Mouse (Mus musculus) layer of hippocampus, postnatal 14 days (tissue): ENCODE results near the gene Tmtc2. TPM values are rescaled to one million over a fixed set of nuclear protein-coding genes. Genes with fewer than 3 reads are reported as not detected.

Experiments used
- DNase-seq, 2 experiments: peaks; one replicate each; pipeline ENCODE4 v3.0.0; 2021 to 2022; ENCODE audit warnings: low spot score in 2 of 2, mixed read lengths in 1 of 2
- long read RNA-seq, 2 experiments: library from polyadenylated mRNA; stranded (forward); transcript quantifications; one replicate each; pipeline ENCODE4 v2.0.0; 2021
- total RNA-seq, 2 experiments: library from RNA; stranded (reverse); gene quantifications; 2 replicates each; pipeline ENCODE4 v1.2.3; 2021

Gene Tmtc2
- 10 to 100 TPM; 12.1 to 12.4 TPM for total RNA-seq
- long read RNA-seq, experiment 1, partial matches to known transcripts, result 0 of 1 reads
- long read RNA-seq, experiment 1, other reads (novel, unspliced or antisense), result 1 of 1 reads
- long read RNA-seq, experiment 2, result 0 reads

- peak; percentile 88 to 92 for DNase-seq
Measured at GRCm38 (mm10) chr10:105573908-105574694, at the start of gene Tmtc2. Gene Tmtc2 (minus strand): TSS chr10:105574451.

DNA sequence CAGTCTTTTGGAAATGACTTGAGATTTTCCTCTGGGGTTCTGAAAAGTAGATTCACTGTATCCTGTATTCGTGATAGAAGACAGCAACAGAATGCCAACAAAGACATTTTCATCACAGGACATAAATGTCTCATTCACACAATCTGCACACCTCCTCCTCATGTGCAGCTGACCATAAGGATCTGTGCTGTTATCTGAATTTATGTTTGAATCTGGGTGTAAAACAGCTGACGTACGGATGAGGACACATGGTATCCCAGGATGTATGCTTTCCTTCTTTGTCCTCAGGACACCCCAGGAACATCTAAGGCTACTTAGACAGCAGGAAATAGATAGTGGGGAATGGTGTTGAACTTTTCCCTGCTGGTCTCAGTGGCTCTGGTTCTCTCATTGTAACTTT lies 37.9 kb upstream of the Tmtc2 start:
- DNase-seq, result no peak

GRCm38 (mm10) chr10:105598826-105599225 lies 24.6 kb upstream of the Tmtc2 start:
- no peak for DNase-seq

GRCm38 (mm10) chr10:105597226-105597625 lies 23.0 kb upstream of the Tmtc2 start:
- no peak for DNase-seq

DNA sequence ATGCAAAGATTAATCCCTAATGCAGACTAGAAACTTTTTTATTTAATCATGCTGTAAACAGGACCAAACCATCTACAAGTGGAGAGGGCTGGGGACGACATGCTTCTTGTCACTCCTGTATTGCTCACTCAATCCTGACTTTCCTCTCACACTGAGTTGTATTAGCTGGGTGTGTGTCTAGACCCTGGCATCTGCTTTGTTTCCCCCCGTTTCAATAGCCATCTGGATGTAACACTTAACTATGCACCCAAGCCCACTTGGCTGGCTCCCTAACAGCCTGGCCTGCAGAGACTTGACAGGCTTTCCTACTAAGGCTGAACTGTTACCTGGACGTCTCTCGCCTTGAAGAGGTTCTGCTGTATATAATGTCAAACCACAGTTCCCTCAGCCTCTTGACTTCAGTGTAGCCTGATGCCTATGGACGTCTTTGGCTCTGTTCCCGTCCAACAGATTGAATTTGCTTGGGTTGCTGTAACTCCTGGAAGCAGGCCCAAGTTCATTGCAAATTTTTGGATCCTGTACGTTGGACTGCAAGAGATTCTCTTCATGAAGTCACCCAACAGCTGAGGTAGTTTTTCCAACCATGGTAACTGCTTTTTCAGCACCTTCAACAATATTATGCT lies 21.3 kb upstream of the Tmtc2 start:
- no peak for DNase-seq

GRCm38 (mm10) chr10:105588141-105588540 lies 13.9 kb upstream of the Tmtc2 start:
- no peak for DNase-seq

DNA sequence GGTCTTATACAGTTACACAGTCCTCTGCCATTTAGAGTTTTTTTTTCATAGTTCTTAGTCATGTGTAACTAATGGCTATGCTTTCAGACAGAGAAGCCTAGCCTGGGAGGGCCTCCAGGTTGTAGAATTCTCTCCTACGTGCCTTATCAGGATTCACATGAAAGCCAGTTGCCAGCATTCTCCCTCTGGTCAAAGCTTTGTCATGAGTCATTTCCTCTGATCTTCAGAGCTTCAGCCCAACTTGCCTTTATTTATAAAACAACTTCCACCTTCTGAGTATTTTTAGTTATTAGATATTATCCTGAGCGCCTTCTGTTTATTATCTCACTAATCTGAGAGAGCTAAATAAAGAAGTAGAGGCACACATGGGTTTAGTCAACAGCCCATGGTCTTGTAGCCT lies 5.1 kb upstream of the Tmtc2 start:
- no peak for DNase-seq

DNA sequence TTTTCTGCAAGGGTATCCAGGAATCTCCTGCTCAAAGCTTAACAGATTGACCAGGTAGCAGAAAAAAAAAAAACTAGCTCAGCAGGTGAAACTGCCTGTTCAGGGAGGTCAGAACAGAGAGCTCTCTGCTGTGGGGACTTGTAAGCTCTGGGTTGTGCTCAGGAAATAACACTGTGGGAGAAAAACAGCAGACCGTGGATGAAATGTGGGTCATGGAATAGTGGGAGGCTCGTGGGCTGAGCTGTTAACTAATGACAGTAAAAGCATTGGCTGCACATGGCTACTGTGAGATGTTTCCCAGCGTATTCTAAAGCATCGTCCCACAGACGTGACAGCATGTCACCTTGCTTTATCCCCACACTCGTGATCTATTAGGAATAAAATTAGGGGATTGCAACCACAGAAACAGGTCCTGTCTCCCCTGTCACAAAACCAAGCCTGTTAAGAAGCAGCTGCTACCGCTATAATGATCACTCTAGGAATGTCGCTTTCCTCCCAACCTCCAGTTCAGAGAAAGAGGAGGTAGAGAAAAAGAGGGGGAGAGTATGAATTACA lies 4.1 kb upstream of the Tmtc2 start:
- no peak for DNase-seq

DNA sequence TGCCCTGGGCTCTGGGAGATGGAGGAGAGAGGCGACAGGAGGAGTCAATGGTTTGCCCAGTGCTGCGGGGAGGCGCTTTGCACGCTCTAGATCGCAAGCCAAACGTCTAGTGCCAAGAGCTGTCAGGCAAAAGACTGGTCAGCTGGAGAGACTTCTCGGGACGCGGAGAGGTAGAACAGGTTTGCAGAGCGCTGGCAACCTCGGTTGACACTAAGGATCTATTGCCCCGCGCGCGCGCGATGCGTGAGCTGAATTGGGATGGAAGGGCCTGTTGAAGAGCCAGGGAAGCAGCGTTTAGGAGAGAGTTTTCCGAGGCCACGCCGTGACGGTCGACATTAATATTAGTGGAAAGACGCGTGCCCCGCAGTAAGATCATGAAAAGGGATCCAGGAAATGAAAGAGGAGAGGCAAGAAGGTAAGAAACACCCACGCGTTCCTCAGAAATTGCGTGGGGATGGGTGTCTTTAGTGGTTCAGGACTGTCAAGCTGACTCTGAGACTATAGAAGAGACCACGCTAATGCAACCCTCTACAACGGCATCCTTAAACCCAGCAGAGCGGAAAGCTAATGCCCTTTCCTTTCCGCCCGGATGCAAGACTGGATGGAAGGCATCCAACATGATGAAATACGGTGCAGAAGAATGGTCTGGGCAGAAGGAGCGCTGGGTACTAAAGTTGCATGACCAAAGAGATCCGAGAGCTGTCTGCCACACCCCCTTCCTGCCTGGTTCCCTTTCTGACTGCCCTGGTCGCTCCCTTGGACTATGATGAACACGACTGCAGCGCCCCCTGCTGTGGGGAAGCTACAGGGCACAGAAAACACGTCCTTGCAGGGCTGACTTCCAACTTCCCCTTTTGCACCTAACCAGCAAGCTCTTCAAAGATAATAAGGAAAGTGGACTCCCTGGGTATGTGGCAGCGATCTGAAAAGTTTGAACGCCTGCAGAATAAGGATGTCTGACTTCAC lies 727 bp upstream of the Tmtc2 start:
- peak; percentile 93 to 96 for DNase-seq

GRCm38 (mm10) chr10:105573306-105573907 lies 844 bp downstream of the Tmtc2 start:
- peak in 1 of 2 experiments; percentile 13 for DNase-seq

DNA sequence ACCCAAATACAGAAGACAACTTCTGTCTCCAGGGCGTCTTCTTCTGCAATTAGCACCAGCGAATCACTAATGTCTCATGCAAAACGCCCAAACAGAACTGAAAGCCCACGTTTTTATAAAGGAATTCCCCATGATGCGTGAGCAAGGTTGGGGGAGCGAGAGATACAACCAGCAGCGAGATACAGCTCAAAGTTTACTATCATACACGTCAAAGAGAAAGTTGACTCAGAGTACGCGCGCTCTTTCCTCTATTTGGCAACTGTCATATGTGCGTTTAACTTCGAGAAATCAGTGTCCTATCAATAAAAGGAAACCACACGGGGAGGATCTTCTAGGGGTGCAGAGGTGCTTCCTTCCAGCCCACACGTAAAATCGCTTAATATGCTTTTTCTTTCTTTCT lies 1.4 kb downstream of the Tmtc2 start:
- no peak for DNase-seq

GRCm38 (mm10) chr10:105572301-105572700 lies 1.9 kb downstream of the Tmtc2 start:
- DNase-seq, result no peak

GRCm38 (mm10) chr10:105571831-105572230 lies 2.4 kb downstream of the Tmtc2 start:
- no peak for DNase-seq

DNA sequence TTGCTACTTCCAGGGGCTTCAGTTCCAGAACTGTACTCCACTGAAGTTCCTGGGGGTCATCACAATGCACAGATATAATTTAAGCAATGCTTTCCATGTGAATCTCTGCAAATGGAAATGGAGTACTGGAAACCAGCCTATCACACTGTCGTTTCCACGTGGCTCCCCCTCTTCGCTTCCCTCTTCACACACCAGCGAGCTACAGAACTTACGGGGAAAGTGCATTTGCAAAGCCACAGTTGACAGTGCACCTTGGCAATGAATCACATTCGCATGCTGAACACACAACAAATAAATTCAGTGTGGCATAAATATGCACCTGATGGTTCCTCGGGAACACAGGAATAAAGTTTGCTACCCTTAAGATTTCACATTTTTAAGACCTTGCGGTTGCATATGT lies 3.2 kb downstream of the Tmtc2 start:
- DNase-seq, result no peak

DNA sequence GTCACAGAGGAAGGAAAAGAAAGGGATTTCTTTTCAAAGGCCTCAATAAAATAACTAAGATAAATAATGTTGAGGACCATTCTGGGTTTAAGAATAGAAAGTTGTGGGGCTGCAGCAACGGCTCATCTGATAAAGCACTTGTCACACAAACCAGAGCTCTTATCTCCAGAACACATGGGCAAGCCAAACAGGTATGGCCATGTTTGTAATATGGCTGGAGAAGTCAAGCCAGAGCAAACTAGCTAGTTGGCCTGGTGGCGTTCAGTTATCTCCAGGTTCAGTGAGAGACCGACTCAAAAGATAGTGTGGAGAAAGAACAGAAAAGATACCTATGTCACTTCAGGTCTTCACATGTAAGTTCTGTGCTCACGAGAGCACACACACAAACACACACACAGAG lies 4.7 kb downstream of the Tmtc2 start:
- DNase-seq, result no peak

DNA sequence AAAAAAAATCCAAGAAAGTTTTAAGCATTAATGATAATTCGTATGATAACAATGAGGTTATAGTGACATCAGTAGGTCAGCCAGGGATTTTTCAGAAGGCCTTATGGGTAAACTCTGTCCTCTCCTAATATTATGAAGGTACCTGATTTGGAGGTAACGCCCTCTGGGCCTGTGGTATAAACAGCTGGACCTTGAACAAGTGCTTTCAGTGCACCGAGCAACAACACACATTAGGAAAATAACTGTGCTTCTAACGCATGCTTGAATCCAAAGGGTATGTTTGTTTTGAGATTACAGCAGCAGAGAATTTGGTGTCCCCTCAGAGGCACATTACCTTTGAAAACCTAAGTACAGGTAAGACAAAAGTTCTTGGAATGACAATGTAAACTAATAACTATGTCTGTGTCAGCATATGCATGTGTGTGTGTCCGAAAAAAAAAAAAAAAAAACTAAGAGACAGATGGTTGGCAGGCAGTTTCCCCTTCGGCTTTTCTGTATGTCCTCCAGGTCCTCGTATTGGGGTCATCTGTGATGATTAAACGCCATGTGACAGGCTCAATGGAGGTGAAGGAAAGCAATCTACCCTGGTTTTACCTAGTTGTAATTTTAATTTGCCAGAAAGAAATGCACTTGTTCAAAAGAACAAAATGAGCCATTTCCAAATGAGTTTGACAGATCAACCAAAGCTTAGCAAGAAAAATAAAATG lies 6.3 kb downstream of the Tmtc2 start:
- DNase-seq, result no peak

GRCm38 (mm10) chr10:105561548-105561947 lies 12.7 kb downstream of the Tmtc2 start:
- DNase-seq, result no peak

DNA sequence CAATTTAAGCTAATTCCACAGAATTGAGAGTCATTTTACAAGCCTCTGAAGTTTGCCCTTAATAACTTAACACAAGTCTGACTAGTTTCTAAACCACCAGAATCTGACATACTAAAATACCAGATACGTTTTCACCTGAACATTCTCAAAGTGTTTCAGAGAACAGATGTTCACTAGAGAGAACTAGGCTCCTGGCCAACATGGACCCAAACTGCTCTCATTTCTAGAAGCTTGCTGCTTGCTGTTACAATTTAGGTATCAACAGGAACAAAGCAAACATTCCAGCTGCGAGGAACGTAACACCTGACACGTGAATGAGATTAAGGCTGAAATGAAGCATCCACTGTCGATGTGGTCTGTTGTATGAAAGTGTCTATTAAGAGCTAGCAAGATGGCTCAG lies 16.7 kb downstream of the Tmtc2 start:
- DNase-seq, result no peak

- no peak for DNase-seq
Measured at GRCm38 (mm10) chr10:105556890-105557572, 17.2 kb downstream of the Tmtc2 start.
